Mouse (Mus musculus): Measurements from ENCODE around the gene Hmgcs2. TPM values are rescaled to one million over a fixed set of nuclear protein-coding genes. Genes with fewer than 3 reads are reported as not detected.

Gene Hmgcs2
- total and polyA plus RNA-seq, 3 experiments, result 0.12 to 0.81 TPM; not detected in 1

DNA sequence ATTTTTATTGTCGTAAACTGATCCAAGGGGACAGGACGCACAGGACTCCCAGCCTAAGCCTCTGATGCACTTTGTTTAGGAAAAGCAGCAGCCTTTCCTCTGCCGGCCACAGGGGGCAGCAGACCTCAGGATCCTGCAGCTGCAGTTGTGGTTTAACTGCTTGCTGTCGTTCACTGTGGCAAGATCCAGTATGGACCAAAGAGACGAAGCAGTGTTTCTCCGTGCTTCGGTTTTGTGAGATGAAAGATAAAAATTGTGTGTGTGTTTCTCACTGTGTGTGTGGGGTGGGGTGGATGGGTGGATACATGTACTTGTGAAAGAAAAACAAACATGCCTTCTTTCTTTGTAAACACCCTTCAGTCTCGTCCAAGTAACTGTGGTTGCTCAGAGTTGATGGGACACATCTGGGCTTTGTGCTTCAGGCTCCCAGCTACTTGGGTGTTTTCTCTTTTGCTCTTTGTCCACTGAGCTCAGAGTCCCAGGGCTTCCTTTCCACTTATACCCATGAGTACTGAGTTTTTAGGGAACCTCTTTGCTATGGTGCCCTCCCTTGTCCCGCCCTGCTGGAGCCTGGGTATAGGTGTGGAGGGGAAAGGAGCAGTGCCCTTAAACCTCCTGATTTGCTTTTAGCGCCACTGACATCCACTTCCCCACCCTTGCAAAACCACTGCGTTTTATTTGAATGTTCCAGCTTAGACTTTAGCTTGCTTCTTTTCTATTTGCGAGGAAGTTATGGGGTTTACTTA is 871 bp downstream of the Hmgcs2 start:
- H3K79me2 ChIP-seq (ENCODE audit: control insufficient read depth, insufficient read depth, low read length, poor library complexity), result no peaks in the 10 kb centered on the region
- peak overlapping the region; percentile 3; the same call in 1 of the 2 replicates for H3K9ac ChIP-seq (ENCODE audit: control insufficient read depth, low read depth, low read length, poor library complexity, severe bottlenecking)
- no peak overlapping the region for H3K27ac ChIP-seq (ENCODE audit: control insufficient read depth, low read depth, low read length)
- peaks cover 0 to 9% of the 10 kb centered on the region in 2 experiments; a peak in 2 of 4 replicates for H3K36me3 ChIP-seq (ENCODE audit: control insufficient read depth in 1 of 2, insufficient read depth in 2 of 2, low read length in 2 of 2)
- H3K4me3 ChIP-seq (ENCODE audit: control insufficient read depth in 1 of 2, insufficient read depth in 1 of 2, low read depth in 2 of 2, low read length in 2 of 2), result peak overlapping the region; percentile 17 to 46
- peaks cover 4 to 13% of the 10 kb centered on the region in 2 experiments for H3K4me1 ChIP-seq (ENCODE audit: control insufficient read depth in 1 of 2, insufficient read depth in 2 of 2, low read length in 2 of 2)
- no peaks in the 10 kb centered on the region for H3K9me3 ChIP-seq (replicated peaks; ENCODE audit: insufficient read depth, low read length)
- H3K27me3 ChIP-seq (ENCODE audit: control insufficient read depth in 1 of 2, insufficient read depth in 2 of 2, low read length in 2 of 2), result peaks cover 1% of the 10 kb centered on the region in 2 experiments; a peak in 2 of 4 replicates
- DNase-seq (ENCODE audit: low read depth, low spot score), result peak; percentile 82
- no peak for TF ChIP-seq POLR2AphosphoS2 (IDR thresholded peaks at IDR 0.05; ENCODE audit: low read length)
- peak; percentile 58; the same call in 1 of the 2 replicates for TF ChIP-seq MAX (IDR thresholded peaks at IDR 0.05; ENCODE audit: low read length)
- no peak for TF ChIP-seq CHD1 (IDR thresholded peaks at IDR 0.05; ENCODE audit: low read depth, low read length)
- no peak for TF ChIP-seq MXI1 (IDR thresholded peaks at IDR 0.05; ENCODE audit: low read depth, low read length)
- TF ChIP-seq ELF1 (IDR thresholded peaks at IDR 0.05; ENCODE audit: low read depth, low read length), result no peak
- no peak for TF ChIP-seq CHD2 (IDR thresholded peaks at IDR 0.05; ENCODE audit: low read length)
- TF ChIP-seq RCOR1 (IDR thresholded peaks at IDR 0.05; ENCODE audit: low read depth, low read length), result no peak
- no peak for TF ChIP-seq BHLHE40 (IDR thresholded peaks at IDR 0.05; ENCODE audit: borderline replicate concordance, low read depth, low read length)
- no peak for TF ChIP-seq USF1 (IDR thresholded peaks at IDR 0.05; ENCODE audit: low read depth, low read length)
- TF ChIP-seq E2F4 (IDR thresholded peaks at IDR 0.05; ENCODE audit: borderline replicate concordance, low read depth, low read length), result no peak
- no peak for TF ChIP-seq KAT2A (conservative IDR thresholded peaks at IDR 0.05; ENCODE audit: low read depth, low read length)
- 0 out of 4 replicates have a peak, but pooled peaks of 1 of the 2 experiments have one; percentile 30 for TF ChIP-seq EP300 (IDR thresholded peaks at IDR 0.05; ENCODE audit: low read depth in 1 of 2, low read length in 2 of 2)
- no peak for TF ChIP-seq NRF1 (IDR thresholded peaks at IDR 0.05; ENCODE audit: insufficient read depth, low read depth, low read length, poor library complexity, severe bottlenecking)
- peak; percentile 44; the same call in 1 of the 2 replicates for TF ChIP-seq SIN3A (IDR thresholded peaks at IDR 0.05; ENCODE audit: low read length)
- no peak; the same call in 1 of the 2 replicates for TF ChIP-seq MYB (IDR thresholded peaks at IDR 0.05; ENCODE audit: low read depth, low read length)
- no peak; the same call in 1 of the 2 replicates for TF ChIP-seq ZC3H11A (IDR thresholded peaks at IDR 0.05; ENCODE audit: low read depth, low read length)
- no peak for TF ChIP-seq MAZ (IDR thresholded peaks at IDR 0.05; ENCODE audit: low read depth, low read length)
- no peak for TF ChIP-seq JUND (IDR thresholded peaks at IDR 0.05; ENCODE audit: low read depth, low read length)
- TF ChIP-seq ZKSCAN1 (IDR thresholded peaks at IDR 0.05; ENCODE audit: low read depth, low read length), result no peak
- TF ChIP-seq TCF12 (IDR thresholded peaks at IDR 0.05; ENCODE audit: low read depth, low read length), result peak; percentile 36; the same call in 1 of the 2 replicates
- TF ChIP-seq NELFE (IDR thresholded peaks at IDR 0.05; ENCODE audit: low read depth, low read length), result no peak
- no peak for TF ChIP-seq GABPA (IDR thresholded peaks at IDR 0.05; ENCODE audit: low read depth, low read length)
- TF ChIP-seq POLR2AphosphoS5 (IDR thresholded peaks at IDR 0.05; ENCODE audit: borderline replicate concordance, low read depth, low read length), result no peak
- TF ChIP-seq USF2 (IDR thresholded peaks at IDR 0.05; ENCODE audit: borderline replicate concordance in 1 of 2, insufficient read depth in 1 of 2, low read depth in 1 of 2, low read length in 2 of 2), result no peak
- no peak for TF ChIP-seq GATA1 (IDR thresholded peaks at IDR 0.05; ENCODE audit: low read depth, low read length)
- no peak for TF ChIP-seq TBP (IDR thresholded peaks at IDR 0.05; ENCODE audit: low read depth, low read length)
- peak; percentile 65 for TF ChIP-seq RAD21 (IDR thresholded peaks at IDR 0.05; ENCODE audit: low read depth, low read length)
- TF ChIP-seq MAFK (IDR thresholded peaks at IDR 0.05; ENCODE audit: borderline replicate concordance, low read depth, low read length), result no peak
- peak; percentile 87 to 96 (median 93) for TF ChIP-seq CTCF (IDR thresholded peaks at IDR 0.05 in 2 of 3, conservative IDR thresholded peaks at IDR 0.05 in 1 of 3; ENCODE audit: control insufficient read depth in 1 of 3, insufficient read depth in 1 of 3, low read depth in 2 of 3, low read length in 3 of 3, poor library complexity in 1 of 3, severe bottlenecking in 1 of 3)
- TF ChIP-seq ETS1 (IDR thresholded peaks at IDR 0.05; ENCODE audit: low read depth, low read length), result no peak
- no peak for TF ChIP-seq UBTF (IDR thresholded peaks at IDR 0.05; ENCODE audit: borderline replicate concordance, insufficient read depth, low read depth, low read length)
- TF ChIP-seq TAL1 (IDR thresholded peaks at IDR 0.05; ENCODE audit: low read length), result no peak
- no peak for TF ChIP-seq MEF2A (IDR thresholded peaks at IDR 0.05; ENCODE audit: extremely low read depth, insufficient replicate concordance, low read depth, low read length, poor library complexity, severe bottlenecking)
- TF ChIP-seq ZNF384 (IDR thresholded peaks at IDR 0.05; ENCODE audit: low read depth, low read length), result no peak
- no peak for TF ChIP-seq ZMIZ1 (IDR thresholded peaks at IDR 0.05; ENCODE audit: low read depth, low read length)
- TF ChIP-seq POLR2A (IDR thresholded peaks at IDR 0.05; ENCODE audit: control insufficient read depth in 1 of 2, insufficient read depth in 1 of 2, low read depth in 1 of 2, low read length in 2 of 2, poor library complexity in 1 of 2), result no peak

Measured in MEL (cell line).